Mouse (Mus musculus) embryonic facial prominence, embryonic 13.5 days (tissue): ENCODE data around the gene Helz. TPM values are rescaled to one million over a fixed set of nuclear protein-coding genes. Genes with fewer than 3 reads are reported as not detected.

Experiments
- ATAC-seq: fragments of 200-750 bp; cut with Nextera tagmentation; 2 replicates; pipeline ENCODE4 v1.8.0; 2017; ENCODE audit warnings: low read depth; ENCODE audit not compliant: insufficient number of reproducible peaks, insufficient read depth, low FRiP score, low TSS enrichment
- H3K27ac ChIP-seq: fragments of 300-500 bp; sonication (generic); 2 replicates; pipeline ENCODE4 v1.5.1; 2015; ENCODE audit warnings: moderate library complexity, mild to moderate bottlenecking, inconsistent platforms
- H3K27me3 ChIP-seq: fragments of 300-500 bp; sonication (generic); 2 replicates; pipeline ENCODE4 v1.6.1; 2015; ENCODE audit warnings: mild to moderate bottlenecking, inconsistent platforms
- H3K36me3 ChIP-seq: fragments of 300-500 bp; sonication (generic); 2 replicates; pipeline ENCODE4 v1.6.1; 2015; ENCODE audit warnings: mild to moderate bottlenecking, inconsistent platforms
- H3K4me1 ChIP-seq: fragments of 300-500 bp; sonication (generic); 2 replicates; pipeline ENCODE4 v1.6.1; 2015; ENCODE audit warnings: inconsistent platforms
- H3K4me2 ChIP-seq: fragments of 300-500 bp; sonication (generic); 2 replicates; pipeline ENCODE4 v1.6.1; 2015; ENCODE audit warnings: moderate library complexity, mild to moderate bottlenecking, inconsistent platforms
- H3K4me3 ChIP-seq: fragments of 300-500 bp; sonication (generic); 2 replicates; pipeline ENCODE4 v1.5.1; 2015; ENCODE audit warnings: mild to moderate bottlenecking, inconsistent platforms
- H3K9ac ChIP-seq: fragments of 300-500 bp; sonication (generic); 2 replicates; pipeline ENCODE4 v1.6.1; 2015; ENCODE audit warnings: mild to moderate bottlenecking, inconsistent platforms
- H3K9me3 ChIP-seq: fragments of 300-500 bp; sonication (generic); 2 replicates; pipeline ENCODE4 v1.6.1; 2016; ENCODE audit warnings: inconsistent platforms
- WGBS: fragments of 180-500 bp; shearing (Covaris S2); methylation state at CpG from one replicate; pipeline ENCODE4 v1.1.7; 2015; ENCODE audit warnings: mixed read lengths; 5-methylcytosine and 5-hydroxymethylcytosine counted together
- polyA plus RNA-seq: library from polyadenylated mRNA; unstranded; fragments of >200 nt; fragmentation: Nextera tagmentation; extraction: Ambion mirVana; gene quantifications from 2 replicates; pipeline ENCODE4 v1.2.1, GENCODE M21; 2015

Helz gene
- polyA plus RNA-seq, 1 experiment from 2014 or later = 20.2 TPM

GRCm38 (mm10) chr11:107629504-107629903, 81.8 kb downstream of the Helz start:
- no peak overlapping the region for H3K4me2 ChIP-seq
- WGBS = 36% methylated on average over 4 of the region's 4 CpGs
- ATAC-seq = no peak

DNA sequence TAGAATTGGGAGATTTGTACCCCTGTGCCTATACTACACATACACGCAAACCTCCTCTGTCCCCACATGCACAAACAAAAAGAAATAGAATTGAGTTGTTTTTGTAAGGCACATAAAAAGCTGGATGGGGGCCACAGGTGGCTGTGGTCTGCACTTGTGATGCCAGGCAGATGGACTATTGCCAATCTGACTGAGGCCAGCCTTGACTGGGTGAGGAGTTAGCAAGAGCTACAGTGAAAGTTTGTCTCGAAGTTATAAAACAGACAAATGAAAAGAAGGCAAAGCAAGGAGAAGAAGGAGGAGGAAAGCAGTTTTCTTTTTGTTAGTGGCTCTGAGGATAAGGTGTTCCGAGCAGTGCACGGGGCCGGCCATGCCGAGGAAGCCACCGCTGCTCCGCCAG, 82.2 kb downstream of the Helz start:
- no peaks in the 10 kb centered on the region for H3K27me3 ChIP-seq
- H3K27ac ChIP-seq = no peak overlapping the region
- no peak for ATAC-seq
- H3K4me2 ChIP-seq = no peak overlapping the region
- no peak overlapping the region for H3K9ac ChIP-seq
- peaks cover 47% of the 10 kb centered on the region for H3K36me3 ChIP-seq
- peaks cover 7% of the 10 kb centered on the region for H3K4me1 ChIP-seq
- WGBS = 87% methylated on average over 8 of the region's 8 CpGs
- no peak overlapping the region for H3K4me3 ChIP-seq
- H3K9me3 ChIP-seq = no peaks in the 10 kb centered on the region

More at GRCm38 (mm10) chr11:107629504-107629903, 81.8 kb downstream of the Helz start:
- Histone ChIP-seq H3K27me3 (no peaks in the 10 kb centered on the region), H3K4me1 (peaks cover 7% of the 10 kb centered on the region), H3K27ac (no peak overlapping the region), H3K4me3 (no peak overlapping the region), H3K9ac (no peak overlapping the region), H3K36me3 (peaks cover 43% of the 10 kb centered on the region), H3K9me3 (no peaks in the 10 kb centered on the region)

DNA sequence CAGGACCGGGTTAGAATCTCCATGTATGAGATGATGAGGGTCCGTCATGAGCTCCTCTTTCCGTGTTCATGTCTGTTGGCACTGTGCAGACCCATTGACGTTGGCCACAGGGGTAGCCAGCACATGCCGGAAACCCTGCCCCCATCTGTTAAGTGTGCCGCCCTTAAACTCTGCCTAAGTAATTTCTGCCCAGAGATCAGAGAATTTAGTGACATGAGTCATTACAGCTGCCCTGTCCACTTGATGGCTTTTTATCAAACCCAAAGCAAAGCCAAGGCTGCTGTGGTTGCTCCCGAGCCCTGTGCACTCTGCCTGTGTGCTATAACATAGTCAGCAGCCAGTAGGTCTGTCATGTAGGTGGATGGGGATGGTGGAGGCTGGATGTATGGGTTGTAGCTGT, 83.4 kb downstream of the Helz start:
- H3K36me3 ChIP-seq = peaks cover 53% of the 10 kb centered on the region
- H3K4me3 ChIP-seq = no peak overlapping the region
- ATAC-seq = no peak
- H3K9me3 ChIP-seq = no peaks in the 10 kb centered on the region
- H3K27me3 ChIP-seq = no peaks in the 10 kb centered on the region
- H3K27ac ChIP-seq = no peak overlapping the region
- H3K4me1 ChIP-seq = no peaks in the 10 kb centered on the region; the same call in 1 of the 2 replicates
- no peak overlapping the region for H3K4me2 ChIP-seq
- no peak overlapping the region for H3K9ac ChIP-seq
- WGBS = 91% methylated on average over 7 of the region's 7 CpGs

DNA sequence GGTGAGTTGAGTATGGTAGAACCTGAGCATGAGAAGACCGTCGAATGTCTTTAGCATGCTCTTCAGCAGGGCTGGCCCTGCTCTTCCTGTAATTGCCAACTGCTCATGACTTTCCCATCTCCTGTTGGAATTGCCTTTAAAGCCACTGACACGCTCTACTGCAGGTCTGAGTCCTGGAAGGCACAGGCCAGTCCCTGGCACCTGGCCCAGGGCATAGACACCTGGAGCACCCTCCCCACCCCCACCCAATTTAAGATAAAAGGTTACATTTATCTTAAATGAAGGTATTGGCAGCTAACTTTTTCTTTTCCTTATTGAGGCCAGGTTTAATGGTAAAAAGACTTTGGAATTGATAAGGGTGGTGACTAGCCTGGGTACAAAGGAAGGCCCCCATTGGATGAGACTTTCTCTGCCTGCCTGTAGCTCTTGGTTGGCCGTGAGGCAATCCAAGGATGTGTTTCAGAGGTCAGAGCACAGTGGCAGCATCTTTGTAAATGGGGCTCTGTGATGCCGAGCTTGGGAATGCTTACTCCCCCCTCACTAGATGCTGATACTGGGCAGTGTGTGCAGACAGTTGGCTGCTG, 85.9 kb downstream of the Helz start:
- no peak overlapping the region for H3K27ac ChIP-seq
- H3K4me3 ChIP-seq = no peak overlapping the region
- no peak for ATAC-seq
- no peak overlapping the region for H3K4me2 ChIP-seq
- H3K9me3 ChIP-seq = no peaks in the 10 kb centered on the region
- no peak overlapping the region for H3K9ac ChIP-seq
- WGBS = 85% methylated on average over 5 of the region's 5 CpGs
- H3K27me3 ChIP-seq = no peaks in the 10 kb centered on the region
- H3K36me3 ChIP-seq = peaks cover 58% of the 10 kb centered on the region
- no peaks in the 10 kb centered on the region for H3K4me1 ChIP-seq

DNA sequence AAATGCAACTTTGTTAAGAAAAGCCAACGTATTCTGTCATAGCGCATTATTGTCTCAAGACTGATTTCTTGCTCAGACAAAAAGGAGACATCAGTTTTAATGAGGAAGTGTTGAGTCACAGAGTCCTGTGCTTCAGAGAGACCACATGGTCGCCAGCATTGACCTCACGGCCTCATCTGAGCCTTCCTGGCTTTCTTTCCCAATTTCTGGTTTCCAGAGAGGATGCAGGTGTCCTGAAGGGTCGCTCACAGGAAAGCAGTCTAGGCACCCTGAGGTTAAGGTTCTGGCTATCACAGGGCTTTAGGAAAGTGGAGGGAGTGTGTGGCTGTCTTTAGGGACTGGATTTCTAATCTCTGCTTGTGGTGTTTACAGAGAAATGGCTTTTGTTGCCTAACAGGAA, 90.4 kb downstream of the Helz start:
- Histone ChIP-seq H3K4me3 (no peak overlapping the region), H3K36me3 (peaks cover 62% of the 10 kb centered on the region), H3K4me2 (no peak overlapping the region), H3K27me3 (no peaks in the 10 kb centered on the region), H3K9me3 (no peaks in the 10 kb centered on the region), H3K27ac (no peak overlapping the region), H3K9ac (no peak overlapping the region), H3K4me1 (no peaks in the 10 kb centered on the region)
- no peak for ATAC-seq
- WGBS = 77% methylated on average over 5 of the region's 5 CpGs

- no peaks in the 10 kb centered on the region for H3K27me3 ChIP-seq
- no peaks in the 10 kb centered on the region for H3K4me1 ChIP-seq
- no peaks in the 10 kb centered on the region for H3K9me3 ChIP-seq
- WGBS = 88% methylated on average over 2 of the region's 2 CpGs
- ATAC-seq = no peak
- H3K4me2 ChIP-seq = no peak overlapping the region
- H3K27ac ChIP-seq = no peak overlapping the region
- H3K36me3 ChIP-seq = peaks cover 59% of the 10 kb centered on the region
- H3K9ac ChIP-seq = no peak overlapping the region
- no peak overlapping the region for H3K4me3 ChIP-seq
Measured at GRCm38 (mm10) chr11:107639657-107640056, 91.9 kb downstream of the Helz start.

DNA sequence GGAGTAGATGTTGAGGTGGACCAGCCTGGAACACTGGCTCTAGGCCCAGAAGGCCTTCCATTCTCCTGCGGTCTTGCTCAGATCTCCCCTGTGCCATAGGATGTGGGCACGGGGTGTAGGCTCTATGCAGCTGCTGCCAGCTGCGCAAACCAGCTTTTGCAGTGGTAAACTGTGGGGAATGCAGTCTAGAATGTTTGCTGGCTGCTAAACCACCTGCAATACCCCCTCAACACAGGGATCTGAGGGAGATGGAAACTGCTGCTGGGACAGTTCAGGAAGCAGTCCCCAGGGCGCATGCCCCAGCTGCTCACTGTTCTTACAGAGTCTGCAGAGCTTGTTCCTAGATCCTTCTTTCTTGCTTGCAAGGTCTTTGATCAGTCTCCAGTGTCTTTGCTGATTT, 96.7 kb downstream of the Helz start:
- ATAC-seq = no peak
- WGBS = 98% methylated on average over 4 of the region's 4 CpGs

DNA sequence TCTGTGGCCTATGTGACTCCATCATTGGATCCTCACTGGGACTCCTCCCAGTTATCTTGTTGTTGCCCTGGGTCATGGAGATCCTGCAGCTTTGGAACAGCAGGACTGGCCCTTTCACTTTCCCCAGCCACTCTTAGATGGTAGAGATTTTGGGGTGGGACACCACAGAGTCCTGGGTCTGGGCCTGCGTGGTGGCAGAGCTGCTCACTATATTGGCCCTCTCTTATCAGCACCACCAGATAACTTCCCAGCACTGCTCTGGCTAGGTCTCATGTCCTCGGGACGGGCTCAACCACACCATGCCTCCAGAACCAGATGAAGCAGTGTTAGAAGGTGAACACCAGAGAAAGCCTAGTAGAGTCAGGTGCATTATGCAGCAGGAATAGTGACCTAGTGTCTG, 99.6 kb downstream of the Helz start:
- H3K27me3 ChIP-seq = no peaks in the 10 kb centered on the region
- no peak overlapping the region for H3K27ac ChIP-seq

More for the DNA sequence above, 96.7 kb downstream of the Helz start:
- peaks cover 62% of the 10 kb centered on the region for H3K36me3 ChIP-seq
- peaks cover 4% of the 10 kb centered on the region; the same call in 1 of the 2 replicates for H3K4me1 ChIP-seq
- no peak overlapping the region for H3K4me2 ChIP-seq
- no peak overlapping the region for H3K27ac ChIP-seq
- H3K9me3 ChIP-seq = no peaks in the 10 kb centered on the region
- H3K4me3 ChIP-seq = no peak overlapping the region
- H3K9ac ChIP-seq = no peak overlapping the region
- no peaks in the 10 kb centered on the region for H3K27me3 ChIP-seq

GRCm38 (mm10) chr11:107648668-107649067, 100.9 kb downstream of the Helz start:
- H3K4me1 ChIP-seq = peaks cover 4% of the 10 kb centered on the region; the same call in 1 of the 2 replicates
- no peak overlapping the region for H3K27ac ChIP-seq
- H3K4me3 ChIP-seq = no peak overlapping the region
- 81% methylated on average over 4 of the region's 4 CpGs for WGBS
- peaks cover 73% of the 10 kb centered on the region for H3K36me3 ChIP-seq
- no peak for ATAC-seq
- H3K4me2 ChIP-seq = no peak overlapping the region
- no peaks in the 10 kb centered on the region for H3K9me3 ChIP-seq
- no peaks in the 10 kb centered on the region for H3K27me3 ChIP-seq
- H3K9ac ChIP-seq = no peak overlapping the region

More for the DNA sequence above, 99.6 kb downstream of the Helz start:
- Histone ChIP-seq H3K4me1 (peaks cover 4% of the 10 kb centered on the region; the same call in 1 of the 2 replicates), H3K36me3 (peaks cover 68% of the 10 kb centered on the region), H3K9ac (no peak overlapping the region), H3K4me2 (no peak overlapping the region), H3K4me3 (no peak overlapping the region), H3K9me3 (no peaks in the 10 kb centered on the region)
- no peak for ATAC-seq
- 100% methylated on average over 3 of the region's 3 CpGs for WGBS

DNA sequence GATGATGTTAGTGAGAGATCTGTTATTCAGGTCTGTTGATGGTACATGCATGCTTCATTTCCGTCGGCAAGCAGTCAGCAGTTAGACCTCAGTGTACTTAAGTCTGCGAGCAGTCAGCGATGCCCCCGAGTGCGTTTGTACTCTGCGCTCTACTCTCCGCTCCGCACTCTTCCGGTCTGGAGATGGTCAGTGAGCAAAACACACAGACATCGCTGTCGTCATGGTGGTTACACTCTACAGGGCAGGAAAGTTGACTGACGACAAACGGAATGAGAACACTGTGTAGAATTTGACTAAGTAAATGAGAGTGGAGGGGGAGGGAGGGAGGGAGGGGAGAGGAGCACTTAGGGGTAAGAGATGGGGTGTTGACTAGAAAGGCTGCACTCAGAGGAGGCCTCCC, 101.7 kb downstream of the Helz start:
- no peak for ATAC-seq
- H3K4me3 ChIP-seq = no peak overlapping the region
- peaks cover 4% of the 10 kb centered on the region; the same call in 1 of the 2 replicates for H3K4me1 ChIP-seq
- WGBS = 95% methylated on average over 14 of the region's 14 CpGs
- H3K27ac ChIP-seq = no peak overlapping the region
- H3K36me3 ChIP-seq = peaks cover 66% of the 10 kb centered on the region
- no peak overlapping the region for H3K9ac ChIP-seq
- H3K4me2 ChIP-seq = no peak overlapping the region
- no peaks in the 10 kb centered on the region for H3K9me3 ChIP-seq
- H3K27me3 ChIP-seq = no peaks in the 10 kb centered on the region

- no peak for ATAC-seq
- H3K27ac ChIP-seq = peak overlapping the region; percentile 51; the same call in 1 of the 2 replicates
- no peak overlapping the region for H3K4me3 ChIP-seq
- no peaks in the 10 kb centered on the region for H3K9me3 ChIP-seq
- WGBS = 78% methylated on average over 6 of the region's 6 CpGs
- H3K4me2 ChIP-seq = no peak overlapping the region
- H3K36me3 ChIP-seq = peaks cover 65% of the 10 kb centered on the region
- no peaks in the 10 kb centered on the region for H3K27me3 ChIP-seq
- H3K9ac ChIP-seq = no peak overlapping the region
- peaks cover 4% of the 10 kb centered on the region; the same call in 1 of the 2 replicates for H3K4me1 ChIP-seq
Measured at GRCm38 (mm10) chr11:107650422-107651051, 102.8 kb downstream of the Helz start.

- Histone ChIP-seq H3K9ac (no peak overlapping the region), H3K36me3 (peaks cover 67% of the 10 kb centered on the region), H3K27me3 (no peaks in the 10 kb centered on the region), H3K4me2 (no peak overlapping the region), H3K4me3 (no peak overlapping the region), H3K27ac (no peak overlapping the region), H3K9me3 (no peaks in the 10 kb centered on the region), H3K4me1 (peaks cover 4% of the 10 kb centered on the region; the same call in 1 of the 2 replicates)
- no peak for ATAC-seq
- 86% methylated on average over 7 of the region's 7 CpGs for WGBS
Measured at GRCm38 (mm10) chr11:107651391-107651790, 103.7 kb downstream of the Helz start.
